Mouse (Mus musculus): ENCODE data around the gene Slc22a23. TPM values are rescaled to one million over a fixed set of nuclear protein-coding genes. Genes with fewer than 3 reads are reported as not detected.

Slc22a23 gene
- polyA plus RNA-seq, 1 experiment: not detected

DNA sequence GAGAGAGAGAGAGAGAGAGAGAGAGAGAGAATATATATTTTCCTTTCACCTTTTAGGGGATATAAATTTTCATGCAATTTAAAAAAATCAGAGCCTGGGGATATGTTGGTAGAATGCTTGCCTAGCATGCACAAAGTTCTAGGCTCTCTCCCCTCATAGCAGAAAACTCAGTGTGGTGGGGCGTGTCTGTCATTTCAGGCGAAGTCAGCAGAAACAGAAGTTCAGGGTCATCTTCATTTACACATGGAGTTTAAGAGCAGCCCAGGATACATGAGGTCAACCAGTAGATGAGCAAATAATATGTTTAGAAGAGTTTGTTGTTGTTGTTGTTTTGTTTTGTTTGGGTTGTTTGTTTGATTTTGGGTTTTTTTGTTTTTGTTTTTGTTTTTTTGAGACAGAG is 33.4 kb downstream of the Slc22a23 start:
- TF ChIP-seq POLR2A (IDR thresholded peaks at IDR 0.05; ENCODE audit: insufficient read depth, low read depth, low read length) (no peak), CTCF (IDR thresholded peaks at IDR 0.05; ENCODE audit: insufficient read depth, low read depth, low read length) (no peak)
- Histone ChIP-seq H3K27ac (ENCODE audit: insufficient read depth, low read depth, low read length) (no peak overlapping the region), H3K4me3 (ENCODE audit: insufficient read depth, low read depth, low read length) (no peak overlapping the region), H3K4me1 (ENCODE audit: control insufficient read depth, insufficient read depth, low read length) (no peaks in the 10 kb centered on the region)
- WGBS: 92% methylated on average over 2 of the region's 2 CpGs

DNA sequence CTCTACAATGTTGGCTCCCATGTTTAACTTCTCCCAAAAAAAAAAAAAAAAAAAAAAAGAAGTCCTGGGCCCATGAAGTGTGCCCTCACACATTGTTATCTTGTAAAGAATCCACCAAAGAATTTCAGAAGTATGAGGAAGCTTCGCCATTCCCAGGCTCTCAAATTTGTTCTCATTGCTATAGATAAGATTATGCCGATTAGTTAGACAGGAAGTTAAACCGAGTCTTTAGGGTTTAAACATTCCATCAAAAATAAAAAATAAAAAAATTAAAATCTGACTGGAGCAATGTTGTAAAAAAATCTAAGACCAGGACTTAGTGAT is 36.4 kb downstream of the Slc22a23 start:
- TF ChIP-seq CTCF (IDR thresholded peaks at IDR 0.05; ENCODE audit: insufficient read depth, low read depth, low read length): no peak
- TF ChIP-seq POLR2A (IDR thresholded peaks at IDR 0.05; ENCODE audit: insufficient read depth, low read depth, low read length): no peak
- 90% methylated on average over 3 of the region's 3 CpGs for WGBS
- H3K27ac ChIP-seq (ENCODE audit: insufficient read depth, low read depth, low read length): no peak overlapping the region
- no peaks in the 10 kb centered on the region for H3K4me1 ChIP-seq (ENCODE audit: control insufficient read depth, insufficient read depth, low read length)
- no peak overlapping the region for H3K4me3 ChIP-seq (ENCODE audit: insufficient read depth, low read depth, low read length)

DNA sequence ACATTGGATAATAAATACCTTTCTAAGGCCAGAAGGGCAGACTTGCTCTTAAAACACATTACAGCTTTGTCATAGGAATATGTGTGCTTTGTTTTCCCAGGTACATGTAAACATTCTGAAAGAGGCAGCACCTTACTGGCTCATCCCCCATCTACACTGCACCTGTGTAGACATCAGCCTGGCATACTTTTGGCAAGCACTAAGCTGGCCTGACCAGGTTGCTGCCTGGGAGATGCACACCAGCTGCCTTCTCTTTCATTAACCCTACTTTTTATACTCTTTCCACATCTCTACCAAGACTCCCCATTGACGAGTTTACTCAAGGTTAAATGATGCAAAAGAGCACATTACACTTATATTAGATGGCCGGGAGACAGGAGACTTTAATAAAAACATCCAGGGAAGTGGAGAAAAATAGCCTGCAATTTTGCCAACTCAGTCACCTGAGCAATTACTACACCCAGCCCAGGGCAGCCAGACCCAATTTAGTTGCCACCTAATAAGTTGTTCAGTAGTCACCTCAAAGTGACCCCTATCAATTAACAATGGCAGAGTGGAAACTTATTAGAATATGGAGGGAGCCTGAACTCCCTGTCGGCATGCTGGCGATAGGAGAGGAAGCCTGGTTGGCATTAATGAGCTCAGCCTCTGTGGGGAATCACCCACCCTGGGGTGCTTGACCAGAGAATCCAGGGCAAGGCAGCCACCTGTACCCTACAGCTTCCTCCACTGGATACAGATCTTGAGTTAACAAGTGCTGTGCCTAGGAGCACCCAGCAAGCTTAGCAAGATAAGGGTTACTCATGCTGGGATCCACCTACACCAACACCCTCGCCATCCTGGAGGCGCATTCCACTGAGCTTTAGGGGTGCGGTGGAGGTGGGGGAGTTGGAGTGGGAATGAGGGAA is 37.0 kb downstream of the Slc22a23 start:
- Histone ChIP-seq H3K4me3 (ENCODE audit: insufficient read depth, low read depth, low read length) (no peak overlapping the region), H3K4me1 (ENCODE audit: control insufficient read depth, insufficient read depth, low read length) (no peaks in the 10 kb centered on the region), H3K27ac (ENCODE audit: insufficient read depth, low read depth, low read length) (no peak overlapping the region)
- TF ChIP-seq POLR2A (IDR thresholded peaks at IDR 0.05; ENCODE audit: insufficient read depth, low read depth, low read length) (no peak), CTCF (IDR thresholded peaks at IDR 0.05; ENCODE audit: insufficient read depth, low read depth, low read length) (no peak)
- 77% methylated on average over 7 of the region's 7 CpGs for WGBS

DNA sequence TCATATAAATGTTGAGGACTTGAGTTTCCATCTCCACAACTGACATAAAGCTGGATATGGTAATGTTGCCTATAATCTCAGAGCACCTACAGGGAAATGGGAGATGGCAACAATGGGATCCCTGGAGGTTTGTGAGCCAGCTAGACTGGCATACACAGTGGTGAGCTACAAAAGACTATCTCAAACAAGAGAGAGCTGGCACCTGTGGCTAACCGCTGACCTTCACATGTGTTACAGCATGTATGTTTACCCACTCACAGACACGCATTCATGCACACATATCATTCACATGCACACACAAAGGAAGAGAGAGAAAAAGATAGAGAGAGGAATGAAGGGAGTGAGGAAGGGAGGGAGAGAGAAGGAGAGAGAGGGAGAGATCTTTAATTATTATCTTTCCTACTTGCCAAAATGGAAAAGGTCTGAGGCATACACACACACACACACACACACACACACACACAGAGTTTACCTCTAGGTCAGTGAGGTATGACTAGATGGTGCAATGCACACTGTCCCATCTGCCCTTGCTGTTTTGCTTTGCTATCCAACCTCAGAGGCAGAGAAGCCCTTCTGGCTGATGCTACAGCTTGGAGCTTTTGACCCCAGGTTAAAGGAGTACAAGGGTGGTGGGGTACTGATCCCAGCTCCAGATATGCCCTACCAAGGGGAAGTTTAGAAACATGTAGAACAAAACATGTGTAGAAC is 38.9 kb downstream of the Slc22a23 start:
- TF ChIP-seq POLR2A (IDR thresholded peaks at IDR 0.05; ENCODE audit: insufficient read depth, low read depth, low read length) (no peak), CTCF (IDR thresholded peaks at IDR 0.05; ENCODE audit: insufficient read depth, low read depth, low read length) (no peak)
- H3K4me3 ChIP-seq (ENCODE audit: insufficient read depth, low read depth, low read length): no peak overlapping the region

DNA sequence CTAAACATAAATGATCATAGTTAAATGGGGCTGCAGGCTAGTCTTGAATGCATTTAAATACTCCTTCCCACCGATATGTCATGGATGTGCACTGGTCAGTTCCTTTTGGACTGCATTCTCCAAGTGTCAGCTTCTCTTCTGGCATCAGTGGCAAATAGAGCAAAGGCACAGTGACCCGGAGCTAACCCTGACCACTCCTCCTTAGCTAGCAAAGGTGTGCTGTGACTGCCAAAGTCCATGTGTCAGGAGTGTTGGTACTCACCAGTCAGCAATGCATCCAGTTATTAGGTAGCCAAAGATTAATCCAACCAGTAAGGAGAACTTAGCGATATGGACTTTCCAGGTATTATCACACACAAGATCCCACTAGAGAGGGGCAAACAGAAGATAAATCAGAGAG is 40.1 kb downstream of the Slc22a23 start:
- H3K4me3 ChIP-seq (ENCODE audit: insufficient read depth, low read depth, low read length): no peak overlapping the region
- H3K4me1 ChIP-seq (ENCODE audit: control insufficient read depth, insufficient read depth, low read length): no peaks in the 10 kb centered on the region
- TF ChIP-seq POLR2A (IDR thresholded peaks at IDR 0.05; ENCODE audit: insufficient read depth, low read depth, low read length) (no peak), CTCF (IDR thresholded peaks at IDR 0.05; ENCODE audit: insufficient read depth, low read depth, low read length) (no peak)
- WGBS: 94% methylated on average over 3 of the region's 3 CpGs
- no peak overlapping the region for H3K27ac ChIP-seq (ENCODE audit: insufficient read depth, low read depth, low read length)

More for the DNA sequence above, 38.9 kb downstream of the Slc22a23 start:
- Histone ChIP-seq H3K4me1 (ENCODE audit: control insufficient read depth, insufficient read depth, low read length) (no peaks in the 10 kb centered on the region), H3K27ac (ENCODE audit: insufficient read depth, low read depth, low read length) (no peak overlapping the region)
- 98% methylated on average over 2 of the region's 2 CpGs for WGBS

DNA sequence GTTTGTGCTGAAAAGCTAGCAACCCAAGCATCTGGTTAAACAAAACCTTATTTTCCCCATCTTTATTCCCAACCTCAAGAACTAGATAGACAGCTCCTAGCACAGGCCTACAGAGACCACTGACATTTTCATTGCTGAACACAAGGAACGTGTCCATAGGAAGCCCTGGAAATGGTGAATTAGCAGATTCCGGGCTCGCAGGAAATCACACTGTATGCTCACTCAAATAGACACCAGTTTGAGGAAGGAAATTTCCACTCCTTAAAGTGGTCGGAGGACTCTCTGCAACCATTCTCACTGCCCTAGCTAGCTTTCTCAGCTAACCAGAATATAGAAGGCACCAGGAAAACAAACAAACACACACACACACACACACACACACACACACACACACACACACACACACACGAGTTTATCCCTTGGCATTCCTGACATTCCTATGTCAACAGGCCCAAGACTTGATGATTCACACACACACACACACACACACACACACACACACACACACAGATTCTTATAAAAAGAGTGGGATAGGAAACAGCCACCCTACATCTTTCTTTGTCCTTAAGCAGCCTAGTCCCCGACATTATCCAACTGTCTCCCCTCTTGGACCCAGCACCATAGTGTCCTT is 41.5 kb downstream of the Slc22a23 start:
- Histone ChIP-seq H3K4me3 (ENCODE audit: insufficient read depth, low read depth, low read length) (no peak overlapping the region), H3K27ac (ENCODE audit: insufficient read depth, low read depth, low read length) (no peak overlapping the region), H3K4me1 (ENCODE audit: control insufficient read depth, insufficient read depth, low read length) (no peaks in the 10 kb centered on the region)
- 88% methylated on average over 6 of the region's 6 CpGs for WGBS
- TF ChIP-seq CTCF (IDR thresholded peaks at IDR 0.05; ENCODE audit: insufficient read depth, low read depth, low read length) (no peak), POLR2A (IDR thresholded peaks at IDR 0.05; ENCODE audit: insufficient read depth, low read depth, low read length) (no peak)

DNA sequence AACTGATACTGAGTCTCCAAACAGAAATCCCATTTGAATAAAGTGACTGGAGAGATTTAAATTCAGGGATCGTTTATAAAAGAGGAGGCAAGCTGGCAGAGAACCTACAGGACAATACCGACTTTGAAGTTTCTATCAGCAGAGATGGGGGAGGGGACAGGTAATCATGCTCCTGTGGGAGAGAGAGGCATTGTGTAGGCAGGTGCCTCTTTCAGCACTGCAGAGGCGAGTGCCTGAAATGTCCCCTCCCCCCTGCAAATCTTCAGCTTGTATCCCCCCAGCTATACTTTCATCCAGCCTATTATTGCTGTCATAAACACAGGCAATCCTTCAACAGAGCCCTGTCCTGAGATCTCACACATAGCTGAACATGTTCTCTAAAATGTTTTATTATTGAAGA is 43.4 kb downstream of the Slc22a23 start:
- Histone ChIP-seq H3K27ac (ENCODE audit: insufficient read depth, low read depth, low read length) (no peak overlapping the region), H3K4me3 (ENCODE audit: insufficient read depth, low read depth, low read length) (no peak overlapping the region), H3K4me1 (ENCODE audit: control insufficient read depth, insufficient read depth, low read length) (no peaks in the 10 kb centered on the region)
- TF ChIP-seq CTCF (IDR thresholded peaks at IDR 0.05; ENCODE audit: insufficient read depth, low read depth, low read length) (no peak), POLR2A (IDR thresholded peaks at IDR 0.05; ENCODE audit: insufficient read depth, low read depth, low read length) (no peak)
- WGBS: 54% methylated on average over 3 of the region's 3 CpGs

DNA sequence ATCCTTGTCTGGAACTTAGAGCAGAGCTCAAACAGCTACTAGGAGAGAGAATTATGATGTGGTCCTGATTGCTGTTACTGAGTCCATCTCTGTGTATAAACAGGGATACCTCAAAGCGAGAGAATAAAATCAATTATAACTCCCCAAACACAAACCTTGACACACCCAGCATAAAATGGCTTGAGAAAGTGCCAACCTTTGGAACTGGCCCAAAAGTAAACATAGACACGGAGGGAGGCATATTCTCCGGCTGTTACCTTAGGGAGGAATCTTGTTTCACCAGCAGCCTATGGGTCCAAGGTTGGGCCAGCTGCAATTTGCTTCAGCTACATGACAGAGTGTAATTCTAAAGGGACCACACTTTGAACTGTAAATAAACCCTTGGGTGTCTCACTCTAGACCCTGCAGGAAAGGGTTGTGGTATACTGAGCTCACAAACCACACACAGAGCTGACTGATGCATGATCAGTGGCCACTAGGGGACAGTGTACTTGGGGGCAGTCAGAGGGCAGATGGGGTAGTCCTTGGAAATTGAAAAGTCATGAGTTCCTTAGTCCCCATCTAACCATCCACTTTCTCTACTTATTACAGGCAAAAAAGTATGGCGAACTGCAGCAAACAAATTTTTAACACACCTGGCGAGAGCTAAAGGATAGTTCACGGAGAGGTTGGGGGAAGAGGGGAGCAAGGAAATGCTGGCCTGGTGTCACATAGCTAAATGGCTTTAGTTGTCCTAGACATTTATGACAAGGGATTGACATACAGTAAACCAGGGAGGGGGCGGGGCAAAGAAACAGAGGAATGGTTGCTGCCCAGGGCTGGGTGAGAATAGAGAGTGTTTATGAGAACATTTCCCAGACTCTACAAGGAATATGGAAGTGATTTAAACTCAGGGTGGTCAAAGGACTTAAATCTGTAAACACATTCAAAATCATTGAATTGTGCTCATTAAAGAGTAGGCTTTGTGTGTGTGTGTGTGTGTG is 45.3 kb downstream of the Slc22a23 start:
- no peak overlapping the region for H3K4me3 ChIP-seq (ENCODE audit: insufficient read depth, low read depth, low read length)
- TF ChIP-seq CTCF (IDR thresholded peaks at IDR 0.05; ENCODE audit: insufficient read depth, low read depth, low read length) (no peak), POLR2A (IDR thresholded peaks at IDR 0.05; ENCODE audit: insufficient read depth, low read depth, low read length) (no peak)
- no peaks in the 10 kb centered on the region for H3K4me1 ChIP-seq (ENCODE audit: control insufficient read depth, insufficient read depth, low read length)
- H3K27ac ChIP-seq (ENCODE audit: insufficient read depth, low read depth, low read length): no peak overlapping the region
- 90% methylated on average over 7 of the region's 7 CpGs for WGBS
